Mouse (Mus musculus): ENCODE measurements at regions not wholly inside any gene's neighbourhood (a gene's known extent, or its start where the extent isn't known, plus 50 kb on each side); places are given as distances from the start of the nearest gene placed in this dataset.

- H3K9me3 ChIP-seq (ENCODE audit: control insufficient read depth, insufficient read depth, low read depth, low read length): no peaks in the 10 kb centered on the region
- H3K27ac ChIP-seq (ENCODE audit: insufficient read depth, low read depth, low read length, poor library complexity, severe bottlenecking): no peak overlapping the region
- H3K4me3 ChIP-seq (ENCODE audit: insufficient read depth in 1 of 2, low read depth in 1 of 2, low read length in 2 of 2, poor library complexity in 1 of 2, severe bottlenecking in 1 of 2): no peak overlapping the region
- no peaks in the 10 kb centered on the region; the same call in 1 of the 2 replicates for H3K36me3 ChIP-seq (ENCODE audit: control insufficient read depth, insufficient read depth, low read length, poor library complexity, severe bottlenecking)
- no peak overlapping the region for H3K9ac ChIP-seq (ENCODE audit: insufficient read depth, low read depth, low read length, poor library complexity, severe bottlenecking)
- TF ChIP-seq HCFC1 (IDR thresholded peaks at IDR 0.05; ENCODE audit: borderline replicate concordance, insufficient read depth, low read length) (no peak), ZC3H11A (IDR thresholded peaks at IDR 0.05; ENCODE audit: borderline replicate concordance, low read depth, low read length) (no peak), MAFK (IDR thresholded peaks at IDR 0.05; ENCODE audit: insufficient read depth, low read depth, low read length) (no peak), ZNF384 (IDR thresholded peaks at IDR 0.05; ENCODE audit: low read depth, low read length) (no peak), CHD2 (IDR thresholded peaks at IDR 0.05; ENCODE audit: low read depth, low read length) (no peak)
- in situ Hi-C loops (cut with MboI; ENCODE audit: low sequenced_read_pairs in 2 of 2, unreplicated experiment in 2 of 2): no loop called here
- peaks cover 0 to 14% of the 10 kb centered on the region in 2 experiments; a peak in 2 of 4 replicates for H3K4me1 ChIP-seq (ENCODE audit: control insufficient read depth in 2 of 2, insufficient read depth in 2 of 2, low read length in 2 of 2, poor library complexity in 1 of 2)
- no peak for DNase-seq (ENCODE audit: low read depth, low spot score)
These were observed 204.0 kb downstream of the Prex1 start for GRCm38 (mm10) chr2:166509591-166509990.

- Histone ChIP-seq H3K4me3 (ENCODE audit: insufficient read depth in 1 of 2, low read depth in 1 of 2, low read length in 2 of 2, poor library complexity in 1 of 2, severe bottlenecking in 1 of 2) (no peak overlapping the region), H3K9me3 (ENCODE audit: control insufficient read depth, insufficient read depth, low read depth, low read length) (no peaks in the 10 kb centered on the region), H3K9ac (ENCODE audit: insufficient read depth, low read depth, low read length, poor library complexity, severe bottlenecking) (no peak overlapping the region), H3K27ac (ENCODE audit: insufficient read depth, low read depth, low read length, poor library complexity, severe bottlenecking) (no peak overlapping the region), H3K36me3 (ENCODE audit: control insufficient read depth, insufficient read depth, low read length, poor library complexity, severe bottlenecking) (no peaks in the 10 kb centered on the region; the same call in 1 of the 2 replicates), H3K4me1 (ENCODE audit: control insufficient read depth in 2 of 2, insufficient read depth in 2 of 2, low read length in 2 of 2, poor library complexity in 1 of 2) (peaks cover 0 to 14% of the 10 kb centered on the region in 2 experiments; a peak in 2 of 4 replicates)
- in situ Hi-C loops (cut with MboI; ENCODE audit: low sequenced_read_pairs in 2 of 2, unreplicated experiment in 2 of 2): no loop called here
- TF ChIP-seq MAFK (IDR thresholded peaks at IDR 0.05; ENCODE audit: insufficient read depth, low read depth, low read length) (no peak), ZC3H11A (IDR thresholded peaks at IDR 0.05; ENCODE audit: borderline replicate concordance, low read depth, low read length) (no peak), CHD2 (IDR thresholded peaks at IDR 0.05; ENCODE audit: low read depth, low read length) (no peak), HCFC1 (IDR thresholded peaks at IDR 0.05; ENCODE audit: borderline replicate concordance, insufficient read depth, low read length) (no peak), ZNF384 (IDR thresholded peaks at IDR 0.05; ENCODE audit: low read depth, low read length) (no peak)
- no peak for DNase-seq (ENCODE audit: low read depth, low spot score)
These were observed 204.8 kb downstream of the Prex1 start for GRCm38 (mm10) chr2:166508656-166509420.

- no peak for TF ChIP-seq ZNF384 (IDR thresholded peaks at IDR 0.05; ENCODE audit: low read depth, low read length)
- no peak for TF ChIP-seq MAFK (IDR thresholded peaks at IDR 0.05; ENCODE audit: insufficient read depth, low read depth, low read length)
- TF ChIP-seq HCFC1 (IDR thresholded peaks at IDR 0.05; ENCODE audit: borderline replicate concordance, insufficient read depth, low read length): no peak
- TF ChIP-seq CHD2 (IDR thresholded peaks at IDR 0.05; ENCODE audit: low read depth, low read length): no peak
- TF ChIP-seq ZC3H11A (IDR thresholded peaks at IDR 0.05; ENCODE audit: borderline replicate concordance, low read depth, low read length): no peak
- H3K27ac ChIP-seq (ENCODE audit: insufficient read depth, low read depth, low read length, poor library complexity, severe bottlenecking): no peak overlapping the region
- DNase-seq (ENCODE audit: low read depth, low spot score): no peak
- H3K4me1 ChIP-seq (ENCODE audit: control insufficient read depth in 2 of 2, insufficient read depth in 2 of 2, low read length in 2 of 2, poor library complexity in 1 of 2): no peaks in the 10 kb centered on the region
- in situ Hi-C loops (cut with MboI; ENCODE audit: low sequenced_read_pairs in 2 of 2, unreplicated experiment in 2 of 2): no loop called here
- no peak overlapping the region for H3K9ac ChIP-seq (ENCODE audit: insufficient read depth, low read depth, low read length, poor library complexity, severe bottlenecking)
- H3K36me3 ChIP-seq (ENCODE audit: control insufficient read depth, insufficient read depth, low read length, poor library complexity, severe bottlenecking): no peaks in the 10 kb centered on the region; the same call in 1 of the 2 replicates
- H3K4me3 ChIP-seq (ENCODE audit: insufficient read depth in 1 of 2, low read depth in 1 of 2, low read length in 2 of 2, poor library complexity in 1 of 2, severe bottlenecking in 1 of 2): no peak overlapping the region
- no peaks in the 10 kb centered on the region for H3K9me3 ChIP-seq (ENCODE audit: control insufficient read depth, insufficient read depth, low read depth, low read length)
These were observed 208.3 kb downstream of the Prex1 start for GRCm38 (mm10) chr2:166505309-166505708.

- DNase-seq (ENCODE audit: low read depth, low spot score): no peak
- no peaks in the 10 kb centered on the region; the same call in 1 of the 2 replicates for H3K36me3 ChIP-seq (ENCODE audit: control insufficient read depth, insufficient read depth, low read length, poor library complexity, severe bottlenecking)
- no peak overlapping the region for H3K4me3 ChIP-seq (ENCODE audit: insufficient read depth in 1 of 2, low read depth in 1 of 2, low read length in 2 of 2, poor library complexity in 1 of 2, severe bottlenecking in 1 of 2)
- no peak for TF ChIP-seq HCFC1 (IDR thresholded peaks at IDR 0.05; ENCODE audit: borderline replicate concordance, insufficient read depth, low read length)
- no peak for TF ChIP-seq ZC3H11A (IDR thresholded peaks at IDR 0.05; ENCODE audit: borderline replicate concordance, low read depth, low read length)
- no peak for TF ChIP-seq MAFK (IDR thresholded peaks at IDR 0.05; ENCODE audit: insufficient read depth, low read depth, low read length)
- TF ChIP-seq CHD2 (IDR thresholded peaks at IDR 0.05; ENCODE audit: low read depth, low read length): no peak
- no peak for TF ChIP-seq ZNF384 (IDR thresholded peaks at IDR 0.05; ENCODE audit: low read depth, low read length)
- H3K4me1 ChIP-seq (ENCODE audit: control insufficient read depth in 2 of 2, insufficient read depth in 2 of 2, low read length in 2 of 2, poor library complexity in 1 of 2): no peaks in the 10 kb centered on the region
- H3K27ac ChIP-seq (ENCODE audit: insufficient read depth, low read depth, low read length, poor library complexity, severe bottlenecking): no peak overlapping the region
- in situ Hi-C loops (cut with MboI; ENCODE audit: low sequenced_read_pairs in 2 of 2, unreplicated experiment in 2 of 2): no loop called here
- H3K9me3 ChIP-seq (ENCODE audit: control insufficient read depth, insufficient read depth, low read depth, low read length): no peaks in the 10 kb centered on the region
- no peak overlapping the region for H3K9ac ChIP-seq (ENCODE audit: insufficient read depth, low read depth, low read length, poor library complexity, severe bottlenecking)
These were observed 210.0 kb downstream of the Prex1 start for GRCm38 (mm10) chr2:166503666-166504065.
